Mouse (Mus musculus): ENCODE measurements around the gene Ctbp1. TPM values are rescaled to one million over a fixed set of nuclear protein-coding genes. Genes with fewer than 3 reads are reported as not detected.
A peak's percentile ranks its signal among the peaks of the same experiment; 100 is the strongest.

Gene Ctbp1
- total RNA-seq, 2 experiments from 2014 or later, result 206 to 216 TPM

- no peak for DNase-seq
Measured at GRCm38 (mm10) chr5:33244377-33244920, 30.3 kb downstream of the Ctbp1 start.

- DNase-seq, result no peak
Measured at GRCm38 (mm10) chr5:33239934-33240333, 34.9 kb downstream of the Ctbp1 start.

GRCm38 (mm10) chr5:33239111-33239714 lies 35.6 kb downstream of the Ctbp1 start:
- no peak for DNase-seq

- DNase-seq, result no peak
Measured at GRCm38 (mm10) chr5:33238256-33238645, 36.5 kb downstream of the Ctbp1 start.

DNA sequence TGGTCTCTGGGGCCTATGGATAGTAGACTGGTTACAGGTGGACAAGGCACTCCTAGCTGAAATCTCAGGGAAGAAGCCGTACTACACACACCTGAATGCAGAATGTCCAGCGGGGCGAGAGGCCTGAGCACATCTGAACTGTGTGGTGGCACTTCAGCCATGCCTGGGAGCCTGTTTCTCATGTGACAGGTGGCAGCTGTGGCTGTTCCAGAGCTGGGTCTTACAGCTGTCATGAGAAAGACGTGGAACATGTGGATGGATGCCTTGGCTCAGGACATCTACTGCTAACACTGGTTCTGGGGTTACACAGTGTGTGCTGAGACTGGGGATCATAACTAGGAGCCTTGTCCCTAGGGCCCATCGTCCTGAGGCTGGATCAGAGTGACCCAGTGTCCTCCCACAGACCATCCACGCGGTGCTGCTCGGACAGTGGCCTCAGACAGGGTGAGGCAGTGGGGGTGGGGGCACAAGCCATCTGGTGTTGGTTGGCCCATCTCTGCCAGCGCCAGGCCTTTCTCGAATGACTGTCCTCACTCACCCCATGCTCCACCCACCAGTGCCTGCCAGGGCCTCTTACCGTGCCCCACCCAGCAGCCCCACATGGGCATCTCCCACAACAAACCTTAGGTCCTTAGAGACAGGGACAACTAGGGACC lies 37.1 kb downstream of the Ctbp1 start:
- DNase-seq, result peak; percentile 49

GRCm38 (mm10) chr5:33234391-33235031 lies 40.3 kb downstream of the Ctbp1 start:
- no peak for DNase-seq

- no peak for DNase-seq
Measured at GRCm38 (mm10) chr5:33232791-33233190, 42.0 kb downstream of the Ctbp1 start.

DNA sequence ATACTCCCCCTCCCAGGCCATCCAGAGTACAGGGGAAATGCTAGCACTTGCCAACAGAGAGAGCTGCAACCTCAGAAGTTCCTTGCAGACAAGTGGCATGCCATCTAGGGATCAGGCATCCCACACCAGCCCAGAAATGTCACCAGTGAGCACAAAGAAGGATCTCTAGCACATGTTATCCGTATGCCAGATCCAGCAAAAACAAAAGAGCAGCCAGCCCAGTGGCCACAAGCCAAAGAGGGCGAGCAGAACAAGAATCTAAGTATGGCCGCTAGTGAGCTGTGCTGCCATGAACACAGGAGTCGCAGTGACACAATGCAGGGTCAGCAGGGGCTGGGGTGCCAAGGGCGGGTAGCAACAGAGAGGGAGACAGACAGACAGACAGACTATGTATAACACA lies 44.5 kb downstream of the Ctbp1 start:
- DNase-seq, result no peak

DNA sequence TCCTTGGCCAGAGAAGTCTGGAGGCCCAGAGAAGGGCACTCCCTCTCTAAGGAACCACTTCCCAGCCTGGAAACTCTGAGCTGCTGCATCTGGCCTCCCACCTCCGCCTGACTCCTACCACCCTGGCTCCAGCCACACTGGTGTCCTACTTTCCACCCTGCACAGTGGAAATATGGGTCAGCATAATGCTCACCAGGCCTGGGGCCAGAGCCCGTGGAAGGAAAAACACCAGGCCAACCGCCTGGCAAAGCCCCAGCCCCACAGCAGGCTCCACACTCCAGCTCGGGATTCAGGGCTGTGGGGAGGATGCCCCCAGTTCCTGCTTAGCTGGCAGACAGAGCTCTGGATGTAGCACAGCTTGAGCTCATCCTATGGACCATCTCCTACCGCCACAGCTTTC lies 46.4 kb downstream of the Ctbp1 start:
- DNase-seq, result peak; percentile 67

DNA sequence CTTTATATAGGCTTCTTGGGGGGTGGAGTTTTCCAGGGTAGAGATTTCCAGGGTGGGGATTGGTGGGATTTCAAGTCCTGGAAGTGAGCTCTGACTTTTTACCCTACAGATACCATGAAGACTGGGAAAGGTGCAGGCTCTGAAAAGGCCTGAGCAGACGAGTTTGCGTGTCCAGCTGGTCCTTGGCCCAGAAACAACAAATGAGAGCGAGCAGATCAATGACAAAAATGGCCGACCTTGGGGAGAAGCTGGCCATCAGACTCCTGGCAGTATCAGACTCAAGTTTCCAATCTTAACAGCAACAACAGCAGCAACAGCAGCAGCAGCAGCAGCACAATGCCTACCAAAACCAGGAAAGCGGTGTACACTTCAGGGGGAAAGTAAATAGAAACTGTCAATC lies 49.1 kb downstream of the Ctbp1 start:
- no peak for DNase-seq

DNA sequence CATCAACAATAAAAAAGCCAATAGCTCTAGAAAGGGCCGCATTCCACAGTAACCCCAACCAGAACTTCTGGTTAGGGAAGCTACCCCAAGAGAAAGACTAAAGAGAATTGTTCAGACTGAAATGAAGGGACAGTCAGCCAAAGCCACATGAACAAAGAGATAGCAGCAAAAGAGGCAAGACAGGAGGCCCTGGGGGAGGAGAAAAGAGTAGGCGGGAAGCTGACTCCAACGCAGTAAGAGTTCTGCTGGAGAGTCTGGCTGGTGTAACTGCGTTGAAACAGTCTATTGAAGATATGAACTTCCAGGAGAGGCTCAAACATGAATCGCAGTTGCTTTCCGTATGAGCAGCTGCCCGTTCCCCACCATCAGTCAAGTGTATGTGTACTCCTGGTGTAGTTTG lies 50.3 kb downstream of the Ctbp1 start:
- no peak for DNase-seq

- no peak for DNase-seq
Measured at GRCm38 (mm10) chr5:33222841-33223744, 51.7 kb downstream of the Ctbp1 start.

DNA sequence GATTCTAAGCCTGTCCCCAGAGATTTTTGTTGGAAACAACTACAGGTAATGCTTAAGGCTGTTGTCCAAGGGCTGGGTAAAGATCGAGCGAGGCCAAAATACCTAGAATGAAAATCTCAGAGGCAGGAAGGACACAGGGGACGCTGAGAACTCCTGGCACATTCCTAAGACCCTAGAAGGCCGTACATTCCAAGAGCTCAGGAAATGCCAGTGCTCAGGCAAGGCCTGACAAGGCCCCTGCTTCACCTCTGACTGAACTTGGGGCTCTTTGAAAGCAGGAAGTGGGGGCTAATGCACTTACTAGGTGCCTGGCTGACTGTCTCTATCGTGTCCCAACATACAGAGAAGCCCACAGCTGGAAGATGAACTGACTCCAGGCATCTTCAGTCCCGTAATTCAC lies 52.4 kb downstream of the Ctbp1 start:
- DNase-seq, result no peak

DNA sequence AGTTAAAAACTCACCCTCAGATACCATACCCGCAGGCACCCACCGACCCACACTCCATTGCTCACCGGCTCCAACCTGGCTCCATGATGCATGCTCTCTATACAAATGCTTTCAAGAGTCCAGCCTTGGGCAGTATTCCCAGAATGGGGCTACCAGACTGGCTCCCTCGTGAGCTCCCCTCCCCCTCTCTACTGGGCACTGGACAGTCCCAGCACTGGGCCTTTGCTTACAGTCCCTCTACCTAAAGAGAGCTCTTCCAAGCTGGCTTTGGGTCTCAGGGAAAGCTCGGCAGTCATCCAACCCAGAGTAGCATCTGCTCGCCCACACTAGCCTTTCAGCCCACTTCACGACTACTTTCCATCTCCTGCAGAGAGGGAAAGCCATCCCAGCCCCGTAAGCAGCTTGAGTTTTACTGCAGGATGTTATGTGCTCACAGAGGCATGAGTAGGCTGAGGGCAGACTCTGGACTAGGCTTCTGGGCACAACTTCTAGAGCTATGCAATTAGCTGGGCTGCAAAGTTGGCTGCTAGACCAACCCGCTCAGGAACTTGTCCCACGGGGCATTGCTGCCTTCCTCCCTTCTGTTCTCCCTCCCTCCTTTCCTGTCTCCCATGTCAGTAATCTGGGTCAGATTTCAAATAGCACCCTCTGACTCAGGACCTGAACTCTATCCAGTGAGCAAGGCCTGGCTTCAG lies 54.3 kb downstream of the Ctbp1 start:
- no peak for DNase-seq

DNA sequence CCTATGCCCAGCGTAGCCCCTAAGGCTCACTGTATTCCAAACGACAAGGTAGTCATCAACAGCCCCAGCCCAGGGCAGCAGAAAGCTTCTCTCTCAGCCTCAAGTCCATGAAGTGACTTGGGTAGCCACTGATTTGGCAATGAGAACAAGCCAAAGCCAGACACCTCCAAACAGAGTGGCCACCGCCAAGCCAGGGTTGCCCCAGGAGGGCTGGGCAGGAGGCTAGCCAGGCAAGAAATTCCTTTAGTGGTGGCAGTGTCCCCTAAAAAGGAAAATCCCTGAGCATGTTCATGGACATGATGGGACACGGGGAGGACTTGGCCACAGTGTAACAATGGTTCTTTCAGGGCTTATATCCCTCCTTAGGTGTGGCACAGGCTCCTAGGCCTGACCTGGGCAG lies 55.0 kb downstream of the Ctbp1 start:
- no peak for DNase-seq

GRCm38 (mm10) chr5:33218746-33219449 lies 55.9 kb downstream of the Ctbp1 start:
- DNase-seq, result no peak

DNA sequence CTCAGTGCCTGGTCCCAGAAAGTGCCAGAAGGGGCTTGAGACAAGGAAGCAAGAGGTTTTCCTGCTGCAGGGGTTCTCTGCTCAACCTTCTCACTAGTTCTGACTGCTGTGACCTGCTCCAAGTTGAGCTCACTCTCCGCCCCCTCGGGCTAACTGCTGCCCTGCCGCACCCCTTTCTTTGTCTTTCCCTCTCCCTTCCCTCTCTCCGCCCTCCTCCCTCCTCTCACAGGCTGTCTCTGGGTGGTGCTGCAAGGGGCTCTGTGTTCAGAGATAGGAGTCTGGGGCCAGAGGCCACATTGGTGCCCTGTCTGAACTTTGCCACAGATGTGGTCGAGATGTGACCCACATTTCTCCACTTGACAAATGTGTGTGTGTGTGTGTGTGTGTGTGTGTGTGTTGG lies 56.7 kb downstream of the Ctbp1 start, which contains the start of gene Spon2:
Gene Spon2, minus strand, starts transcription at position 375 of the 400 bp plus-strand sequence.
- no peak for DNase-seq

DNA sequence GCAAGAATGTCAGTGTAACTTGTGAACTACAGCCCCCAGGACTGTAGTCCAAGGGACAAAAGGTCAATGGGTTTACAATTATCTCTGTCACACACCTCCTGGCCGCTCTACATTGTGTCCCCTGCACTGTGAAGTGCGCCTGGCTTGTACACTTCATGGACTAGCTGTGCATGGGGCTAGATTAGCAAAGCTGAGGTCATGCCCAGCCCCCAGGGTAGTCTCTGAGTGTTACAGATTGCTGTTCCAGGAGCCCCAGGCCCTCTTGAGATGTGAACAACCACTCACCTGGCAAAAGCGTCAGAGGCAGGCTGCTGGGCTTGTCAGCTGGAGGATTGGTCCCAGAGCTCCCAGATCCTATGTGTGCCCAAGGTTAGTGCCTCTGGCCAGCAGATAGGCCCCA lies 57.1 kb downstream of the Ctbp1 start:
- no peak for DNase-seq

GRCm38 (mm10) chr5:33214723-33215122 lies 60.1 kb downstream of the Ctbp1 start:
- DNase-seq, result no peak

DNA sequence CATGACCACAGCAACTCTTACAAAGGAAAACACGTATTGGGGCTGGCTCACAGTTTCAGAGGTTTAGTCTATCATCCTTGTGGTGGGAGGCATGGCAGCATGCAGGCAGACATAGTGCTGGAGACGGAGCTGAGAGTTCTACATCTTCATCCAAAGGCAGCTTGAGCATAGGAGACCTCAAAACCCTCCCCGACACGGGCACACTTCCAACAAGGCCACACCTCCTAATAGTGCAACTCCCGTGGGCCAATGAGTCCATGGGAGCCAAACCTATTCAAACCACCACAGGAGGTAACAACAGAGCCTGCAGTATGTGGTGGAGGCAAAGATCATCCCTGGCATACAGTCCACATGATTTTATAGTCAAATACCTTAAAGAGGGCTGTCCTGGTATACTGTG lies 63.5 kb downstream of the Ctbp1 start:
- DNase-seq, result no peak

GRCm38 (mm10) chr5:33210515-33210914 lies 64.3 kb downstream of the Ctbp1 start:
- DNase-seq, result no peak

Measured in gastrocnemius, postnatal 10 days (tissue).